Mouse (Mus musculus): Measurements from ENCODE around the gene Smad3.
A peak's percentile ranks its signal among the peaks of the same experiment; 100 is the strongest.

DNA sequence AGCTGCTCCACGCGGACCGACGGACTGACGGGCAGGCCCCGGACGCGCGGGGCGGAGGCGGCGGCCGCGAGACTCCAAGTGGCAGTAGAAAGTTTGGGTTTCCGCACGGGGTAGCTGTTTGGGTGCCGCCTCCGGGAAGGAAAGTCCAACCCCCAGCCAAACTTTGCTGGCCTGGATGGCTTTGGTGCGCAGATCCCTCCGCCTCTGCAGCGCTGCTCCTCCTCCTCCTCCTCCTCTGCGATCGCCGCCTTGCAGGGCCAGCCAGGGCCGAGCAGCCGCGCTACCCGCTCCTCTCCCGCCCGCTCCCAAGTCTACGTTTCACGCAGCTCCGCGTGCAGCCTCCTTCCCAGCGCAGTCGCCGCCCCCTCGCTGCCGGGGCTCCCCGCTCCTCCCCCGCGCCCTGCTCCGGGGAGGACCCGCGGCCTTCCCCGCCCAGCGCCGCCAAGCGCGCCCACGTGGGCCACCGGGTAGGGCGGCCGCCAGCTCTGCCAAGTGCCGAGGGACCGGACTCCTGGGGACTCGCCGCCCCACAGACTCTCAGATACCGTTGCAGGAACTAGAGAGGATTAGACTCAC lies at the start of gene Smad3:
- TF ChIP-seq CTCF (IDR thresholded peaks at IDR 0.05; ENCODE audit: control insufficient read depth, insufficient read depth, insufficient replicate concordance, low read depth, low read length) (no peak), POLR2A (IDR thresholded peaks at IDR 0.05; ENCODE audit: control insufficient read depth, low read depth, low read length) (peak; percentile 36)
